Mouse (Mus musculus): Measurements from ENCODE around the gene Mtmr12. TPM values are rescaled to one million over a fixed set of nuclear protein-coding genes. Genes with fewer than 3 reads are reported as not detected.

Gene Mtmr12
- polyA plus RNA-seq, 1 experiment from 2014 or later: 17.6 TPM

DNA sequence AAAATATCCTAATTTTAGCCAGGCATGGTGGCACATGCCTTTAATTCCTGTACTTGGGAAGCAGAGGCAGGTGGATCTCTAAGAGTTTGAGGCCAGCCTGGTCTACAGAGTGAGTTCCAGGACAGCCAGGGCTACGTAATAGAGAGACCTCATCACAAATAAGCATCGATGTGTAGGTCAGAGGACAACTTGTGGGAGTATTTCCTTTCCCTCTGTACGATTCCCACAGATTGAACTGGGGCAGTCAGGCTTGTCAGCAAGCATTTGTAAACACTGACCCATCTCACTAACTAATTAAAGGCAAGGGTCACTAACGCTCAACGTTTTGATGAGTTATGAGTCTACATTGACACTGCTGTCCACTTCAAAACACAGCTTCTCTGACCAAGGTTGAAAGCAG lies 109.8 kb downstream of the Mtmr12 start:
- Histone ChIP-seq H3K9me3 (replicated peaks; ENCODE audit: control insufficient read depth, low read length) (no peaks in the 10 kb centered on the region), H3K9ac (replicated peaks; ENCODE audit: low read length) (no peak overlapping the region), H3K36me3 (replicated peaks; ENCODE audit: control insufficient read depth, insufficient read depth, low read depth, low read length) (no peaks in the 10 kb centered on the region), H3K4me3 (ENCODE audit: low read depth, low read length) (no peak overlapping the region), H3K4me1 (ENCODE audit: control insufficient read depth, insufficient read depth, low read length) (no peaks in the 10 kb centered on the region), H3K27ac (replicated peaks; ENCODE audit: low read depth, low read length) (no peak overlapping the region), H3K27me3 (ENCODE audit: control insufficient read depth, insufficient read depth, low read length) (no peaks in the 10 kb centered on the region), H3K4me2 (ENCODE audit: low read depth, low read length) (no peak overlapping the region)
- ATAC-seq (replicated peaks; ENCODE audit: insufficient number of reproducible peaks, low FRiP score, low TSS enrichment, low read depth): no peak
- 83% methylated on average over 5 of the region's 5 CpGs for WGBS
- no peak for DNase-seq (ENCODE audit: low spot score)

DNA sequence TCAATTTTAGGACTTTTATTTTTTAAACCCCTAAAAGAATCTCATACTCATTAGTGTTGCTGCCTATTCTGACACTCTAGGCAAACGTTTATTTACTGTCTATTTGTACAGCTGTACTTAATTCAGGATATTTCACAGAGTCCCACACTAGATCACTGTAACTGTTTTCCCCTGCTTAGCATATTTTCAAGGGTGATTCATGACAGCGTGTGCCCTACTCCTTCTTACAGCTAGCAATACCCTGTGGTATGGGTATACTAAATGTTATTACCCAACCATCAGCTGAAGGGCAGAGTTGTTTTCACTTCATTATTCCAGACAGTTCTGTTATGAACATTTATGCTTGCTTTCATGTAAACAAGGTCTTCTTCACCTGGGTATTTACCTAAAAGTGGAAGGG lies 111.2 kb downstream of the Mtmr12 start:
- Histone ChIP-seq H3K4me2 (ENCODE audit: low read depth, low read length) (no peak overlapping the region), H3K9ac (replicated peaks; ENCODE audit: low read length) (no peak overlapping the region), H3K4me1 (ENCODE audit: control insufficient read depth, insufficient read depth, low read length) (no peaks in the 10 kb centered on the region), H3K4me3 (ENCODE audit: low read depth, low read length) (no peak overlapping the region), H3K27me3 (ENCODE audit: control insufficient read depth, insufficient read depth, low read length) (0 out of 2 replicates have a peak, but pooled peaks cover 3% of the 10 kb centered on the region), H3K27ac (replicated peaks; ENCODE audit: low read depth, low read length) (no peak overlapping the region), H3K36me3 (replicated peaks; ENCODE audit: control insufficient read depth, insufficient read depth, low read depth, low read length) (no peaks in the 10 kb centered on the region), H3K9me3 (replicated peaks; ENCODE audit: control insufficient read depth, low read length) (no peaks in the 10 kb centered on the region)
- WGBS: 50% methylated on average over 2 of the region's 2 CpGs
- ATAC-seq (replicated peaks; ENCODE audit: insufficient number of reproducible peaks, low FRiP score, low TSS enrichment, low read depth): no peak
- no peak for DNase-seq (ENCODE audit: low spot score)

DNA sequence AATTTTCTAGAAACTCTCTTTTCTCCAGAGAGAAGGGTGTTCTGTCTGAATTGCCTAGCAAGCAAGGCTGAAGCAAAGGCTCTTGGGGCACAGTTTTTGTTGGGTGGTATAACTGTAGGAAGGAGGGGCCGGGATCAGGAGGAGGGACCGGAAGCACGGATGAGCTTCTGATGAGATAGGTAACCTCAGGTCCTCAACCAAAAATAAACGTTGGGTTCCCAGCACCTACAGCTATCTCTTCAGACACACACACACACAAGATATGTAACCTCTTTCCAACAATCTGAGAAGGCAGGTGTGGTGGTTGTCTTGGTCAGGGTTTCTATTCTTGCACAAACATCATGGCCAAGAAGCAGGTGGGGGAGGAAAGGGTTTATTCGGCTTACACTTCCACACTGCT lies 112.5 kb downstream of the Mtmr12 start:
- H3K4me1 ChIP-seq (ENCODE audit: control insufficient read depth, insufficient read depth, low read length): no peaks in the 10 kb centered on the region
- no peak overlapping the region for H3K27ac ChIP-seq (replicated peaks; ENCODE audit: low read depth, low read length)
- no peak overlapping the region for H3K4me3 ChIP-seq (ENCODE audit: low read depth, low read length)
- H3K36me3 ChIP-seq (replicated peaks; ENCODE audit: control insufficient read depth, insufficient read depth, low read depth, low read length): no peaks in the 10 kb centered on the region
- no peaks in the 10 kb centered on the region for H3K9me3 ChIP-seq (replicated peaks; ENCODE audit: control insufficient read depth, low read length)
- 0 out of 2 replicates have a peak, but pooled peaks cover 3% of the 10 kb centered on the region for H3K27me3 ChIP-seq (ENCODE audit: control insufficient read depth, insufficient read depth, low read length)
- no peak overlapping the region for H3K9ac ChIP-seq (replicated peaks; ENCODE audit: low read length)
- ATAC-seq (replicated peaks; ENCODE audit: insufficient number of reproducible peaks, low FRiP score, low TSS enrichment, low read depth): no peak
- DNase-seq (ENCODE audit: low spot score): no peak
- no peak overlapping the region for H3K4me2 ChIP-seq (ENCODE audit: low read depth, low read length)
- 82% methylated on average over 5 of the region's 5 CpGs for WGBS

DNA sequence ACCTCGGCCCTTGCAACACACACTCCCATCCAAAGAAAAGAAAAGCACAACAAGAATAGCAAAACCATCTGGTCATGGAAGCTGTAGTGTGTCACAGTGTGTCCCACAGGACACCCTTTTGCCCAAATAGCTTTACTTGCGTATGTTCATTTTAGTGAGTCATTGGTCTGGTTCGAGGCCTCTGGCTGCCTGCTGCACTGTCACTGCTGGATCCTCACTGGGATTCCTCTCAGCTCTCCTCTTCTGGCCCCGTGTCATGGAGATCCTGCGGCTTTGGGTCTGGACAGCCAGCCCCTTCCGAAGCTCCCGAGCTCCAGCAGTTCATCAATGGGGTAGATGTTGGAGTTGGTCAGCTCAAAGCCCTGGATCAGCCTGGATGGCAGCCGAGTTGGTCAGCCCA lies 113.6 kb downstream of the Mtmr12 start:
- Histone ChIP-seq H3K9ac (replicated peaks; ENCODE audit: low read length) (no peak overlapping the region), H3K4me1 (ENCODE audit: control insufficient read depth, insufficient read depth, low read length) (no peaks in the 10 kb centered on the region), H3K27me3 (ENCODE audit: control insufficient read depth, insufficient read depth, low read length) (0 out of 2 replicates have a peak, but pooled peaks cover 3% of the 10 kb centered on the region), H3K4me3 (ENCODE audit: low read depth, low read length) (no peak overlapping the region), H3K36me3 (replicated peaks; ENCODE audit: control insufficient read depth, insufficient read depth, low read depth, low read length) (no peaks in the 10 kb centered on the region), H3K9me3 (replicated peaks; ENCODE audit: control insufficient read depth, low read length) (no peaks in the 10 kb centered on the region), H3K4me2 (ENCODE audit: low read depth, low read length) (no peak overlapping the region), H3K27ac (replicated peaks; ENCODE audit: low read depth, low read length) (no peak overlapping the region)
- 82% methylated on average over 8 of the region's 8 CpGs for WGBS
- ATAC-seq (replicated peaks; ENCODE audit: insufficient number of reproducible peaks, low FRiP score, low TSS enrichment, low read depth) (no peak), DNase-seq (ENCODE audit: low spot score) (no peak)

DNA sequence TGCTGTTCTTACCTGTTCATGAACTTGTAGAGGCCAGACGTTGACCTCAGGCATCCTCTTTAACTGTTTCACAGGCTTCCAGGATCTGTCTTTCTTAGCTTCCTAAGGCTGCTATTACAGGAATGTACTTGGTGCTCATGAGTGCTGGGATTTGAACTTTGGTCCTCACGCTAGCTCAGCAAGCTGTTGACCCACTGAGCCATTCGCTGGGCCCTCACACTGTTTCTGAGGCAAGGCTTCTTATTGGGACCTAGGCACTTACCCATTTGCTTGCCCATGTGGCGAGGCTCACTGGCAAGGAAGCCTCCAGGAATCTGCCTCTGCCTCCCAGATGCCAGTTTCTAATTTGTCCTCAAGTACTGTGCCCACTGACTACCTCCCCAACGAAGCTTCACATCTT lies 115.1 kb downstream of the Mtmr12 start:
- Histone ChIP-seq H3K4me3 (ENCODE audit: low read depth, low read length) (no peak overlapping the region), H3K9me3 (replicated peaks; ENCODE audit: control insufficient read depth, low read length) (no peaks in the 10 kb centered on the region), H3K4me1 (ENCODE audit: control insufficient read depth, insufficient read depth, low read length) (no peaks in the 10 kb centered on the region), H3K27me3 (ENCODE audit: control insufficient read depth, insufficient read depth, low read length) (0 out of 2 replicates have a peak, but pooled peaks cover 3% of the 10 kb centered on the region), H3K27ac (replicated peaks; ENCODE audit: low read depth, low read length) (no peak overlapping the region), H3K36me3 (replicated peaks; ENCODE audit: control insufficient read depth, insufficient read depth, low read depth, low read length) (no peaks in the 10 kb centered on the region), H3K9ac (replicated peaks; ENCODE audit: low read length) (no peak overlapping the region), H3K4me2 (ENCODE audit: low read depth, low read length) (no peak overlapping the region)
- no peak for DNase-seq (ENCODE audit: low spot score)
- 43% methylated on average over 5 of the region's 5 CpGs for WGBS
- no peak for ATAC-seq (replicated peaks; ENCODE audit: insufficient number of reproducible peaks, low FRiP score, low TSS enrichment, low read depth)

DNA sequence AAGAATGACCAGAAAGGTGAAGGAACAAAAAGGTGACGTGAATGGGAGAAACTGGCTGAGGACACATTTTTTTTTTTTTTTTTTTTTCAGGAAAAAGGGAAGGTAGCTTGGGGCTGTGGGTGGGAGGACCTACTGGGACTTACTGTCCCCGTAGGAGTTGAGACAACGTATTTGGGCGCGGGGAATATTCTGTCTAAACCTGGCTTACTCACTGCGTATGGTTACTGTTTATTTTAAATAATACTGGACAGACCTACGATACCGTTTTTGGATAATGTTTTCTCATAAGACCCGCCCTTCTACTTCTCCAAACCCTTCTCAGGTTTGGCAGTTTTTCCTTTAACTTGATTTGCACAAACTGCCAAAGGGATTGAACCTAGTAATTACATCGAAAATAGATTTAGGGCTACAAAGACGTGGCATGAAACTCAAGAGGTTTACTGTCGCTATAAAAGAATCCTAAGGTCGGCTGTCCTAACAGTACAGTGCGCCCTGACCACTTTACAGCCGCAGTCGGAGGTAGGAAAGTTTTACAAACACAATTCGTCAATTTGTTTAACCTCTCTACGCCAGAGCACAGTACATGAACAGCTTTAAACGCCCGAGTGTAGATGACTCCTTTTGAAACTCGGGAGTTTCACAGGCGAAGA lies 115.7 kb downstream of the Mtmr12 start:
- H3K27ac ChIP-seq (replicated peaks; ENCODE audit: low read depth, low read length): no peak overlapping the region
- H3K4me3 ChIP-seq (ENCODE audit: low read depth, low read length): peak overlapping the region; percentile 99
- H3K27me3 ChIP-seq (ENCODE audit: control insufficient read depth, insufficient read depth, low read length): 0 out of 2 replicates have a peak, but pooled peaks cover 3% of the 10 kb centered on the region
- no peak for DNase-seq (ENCODE audit: low spot score)
- WGBS: 5% methylated on average over 22 of the region's 22 CpGs
- no peaks in the 10 kb centered on the region for H3K9me3 ChIP-seq (replicated peaks; ENCODE audit: control insufficient read depth, low read length)
- no peaks in the 10 kb centered on the region; the same call in 1 of the 2 replicates for H3K36me3 ChIP-seq (replicated peaks; ENCODE audit: control insufficient read depth, insufficient read depth, low read depth, low read length)
- peak overlapping the region; percentile 96 for H3K9ac ChIP-seq (replicated peaks; ENCODE audit: low read length)
- no peak for ATAC-seq (replicated peaks; ENCODE audit: insufficient number of reproducible peaks, low FRiP score, low TSS enrichment, low read depth)
- peak overlapping the region; percentile 69 for H3K4me2 ChIP-seq (ENCODE audit: low read depth, low read length)
- no peaks in the 10 kb centered on the region for H3K4me1 ChIP-seq (ENCODE audit: control insufficient read depth, insufficient read depth, low read length)

DNA sequence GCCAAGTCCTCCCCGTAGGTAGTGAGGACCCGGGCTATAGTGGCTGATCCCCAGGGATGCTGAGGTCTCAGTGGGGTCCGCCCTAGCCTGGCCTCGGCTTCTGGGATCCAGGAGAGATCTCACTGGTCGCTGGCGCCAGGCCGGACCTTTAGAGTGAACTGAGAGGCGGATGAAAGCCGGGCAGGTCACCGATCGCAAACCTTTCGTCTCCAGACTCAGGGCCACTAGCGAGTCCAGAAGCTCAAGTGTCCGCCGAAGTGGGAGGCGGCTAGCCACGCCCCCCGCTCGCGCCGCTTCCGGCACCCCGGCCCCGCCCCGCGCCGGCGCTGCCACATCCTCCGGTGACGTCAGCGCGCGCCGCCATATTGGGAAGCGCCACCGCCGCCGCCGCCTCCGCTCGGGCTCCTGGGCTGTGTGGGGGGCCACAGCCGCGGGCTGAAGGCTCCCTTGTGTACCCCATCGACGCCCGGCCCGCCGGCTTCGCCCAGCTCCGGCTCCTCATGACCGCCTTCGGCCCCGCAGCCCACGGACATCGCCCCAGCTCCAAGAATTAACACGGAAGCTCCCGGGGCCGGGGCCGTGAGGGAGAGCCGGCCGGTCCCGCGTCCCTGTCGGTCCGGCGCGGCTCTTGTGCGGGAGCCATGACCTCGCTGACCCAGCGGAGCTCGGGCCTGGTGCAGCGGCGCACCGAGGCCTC lies 116.4 kb downstream of the Mtmr12 start, which contains the start of gene Golph3:
TSS of gene Golph3 (plus strand) at position 360 of the 697 bp plus-strand sequence.
- H3K36me3 ChIP-seq (replicated peaks; ENCODE audit: control insufficient read depth, insufficient read depth, low read depth, low read length): no peaks in the 10 kb centered on the region; the same call in 1 of the 2 replicates
- no peaks in the 10 kb centered on the region for H3K4me1 ChIP-seq (ENCODE audit: control insufficient read depth, insufficient read depth, low read length)
- DNase-seq (ENCODE audit: low spot score) (peak; percentile 97), ATAC-seq (replicated peaks; ENCODE audit: insufficient number of reproducible peaks, low FRiP score, low TSS enrichment, low read depth) (peak; percentile 91)
- H3K27ac ChIP-seq (replicated peaks; ENCODE audit: low read depth, low read length): peak within 1 kb of the TSS; percentile 76
- H3K4me2 ChIP-seq (ENCODE audit: low read depth, low read length): peak within 1 kb of the TSS; percentile 69
- peak within 1 kb of the TSS; percentile 96 for H3K9ac ChIP-seq (replicated peaks; ENCODE audit: low read length)
- peak within 1 kb of the TSS; percentile 99 for H3K4me3 ChIP-seq (ENCODE audit: low read depth, low read length)
- H3K27me3 ChIP-seq (ENCODE audit: control insufficient read depth, insufficient read depth, low read length): 0 out of 2 replicates have a peak, but pooled peaks cover 3% of the 10 kb centered on the region
- H3K9me3 ChIP-seq (replicated peaks; ENCODE audit: control insufficient read depth, low read length): no peaks in the 10 kb centered on the region
- under 1% methylated on average over 62 of the region's 74 CpGs for WGBS

All from embryonic facial prominence, embryonic 11.5 days (tissue).